Mouse (Mus musculus) granulocyte monocyte progenitor cell, adult 5-6 weeks (primary cell): ENCODE results near the gene Slc25a16. TPM values are rescaled to one million over a fixed set of nuclear protein-coding genes. Genes with fewer than 3 reads are reported as not detected.
A peak's percentile ranks its signal among the peaks of the same experiment; 100 is the strongest.

Source experiments
- ATAC-seq: replicated peaks from 2 replicates; pipeline ENCODE4 v1.8.0; 2016; ENCODE audit warnings: mild to moderate bottlenecking, moderate TSS enrichment, inconsistent platforms; ENCODE audit not compliant: poor library complexity, severe bottlenecking
- total RNA-seq, 2 experiments: library from RNA; stranded (forward) in 1 of 2; stranded (reverse) in 1 of 2; fragments of 200-712, 200-1000 nt in 1 of 2; fragments of >200 nt in 1 of 2; fragmentation: Nextera tagmentation in 1 of 2; gene quantifications; 2 replicates each; pipeline ENCODE4 v1.2.3; 2014 to 2017

Slc25a16 gene
- total RNA-seq (2014; fragmentation: Nextera tagmentation) (15.7 and 24.2 TPM in 2 replicates), total RNA-seq (2017) (17.6 and 19.0 TPM in 2 replicates)

- peak; percentile 96 for ATAC-seq
These were observed at the start of gene Slc25a16 for GRCm38 (mm10) chr10:62919925-62920765. Slc25a16 (plus strand) TSS chr10:62920633.

- ATAC-seq: no peak
These were observed 45.6 kb upstream of the Slc25a16 start for GRCm38 (mm10) chr10:62874828-62875227.

- no peak for ATAC-seq
These were observed 44.9 kb upstream of the Slc25a16 start for GRCm38 (mm10) chr10:62875565-62875964.

GRCm38 (mm10) chr10:62878056-62878455 lies 42.4 kb upstream of the Slc25a16 start:
- no peak for ATAC-seq

GRCm38 (mm10) chr10:62881211-62881610 lies 39.2 kb upstream of the Slc25a16 start:
- ATAC-seq: 0 out of 2 replicates have a peak, but pooled peaks have one; percentile 45

GRCm38 (mm10) chr10:62883933-62884372 lies 36.5 kb upstream of the Slc25a16 start:
- peak; percentile 30 for ATAC-seq

- no peak for ATAC-seq
These were observed 35.9 kb upstream of the Slc25a16 start for GRCm38 (mm10) chr10:62884517-62884916.

- no peak for ATAC-seq
These were observed 35.0 kb upstream of the Slc25a16 start for GRCm38 (mm10) chr10:62885460-62885859.

- peak; percentile 70 for ATAC-seq
These were observed 34.2 kb upstream of the Slc25a16 start for GRCm38 (mm10) chr10:62885969-62886798.

GRCm38 (mm10) chr10:62886799-62887591 lies 33.4 kb upstream of the Slc25a16 start:
- peak; percentile 50 for ATAC-seq

GRCm38 (mm10) chr10:62891025-62891424 lies 29.4 kb upstream of the Slc25a16 start:
- no peak for ATAC-seq

- ATAC-seq: peak; percentile 60; the same call in 1 of the 2 replicates
These were observed 27.7 kb upstream of the Slc25a16 start for GRCm38 (mm10) chr10:62892549-62893232.

- ATAC-seq: no peak
These were observed 27.0 kb upstream of the Slc25a16 start for GRCm38 (mm10) chr10:62893356-62893884.

- ATAC-seq: no peak
These were observed 26.0 kb upstream of the Slc25a16 start for GRCm38 (mm10) chr10:62894447-62894846.

GRCm38 (mm10) chr10:62895386-62895785 lies 25.0 kb upstream of the Slc25a16 start:
- no peak; the same call in 1 of the 2 replicates for ATAC-seq

- ATAC-seq: no peak
These were observed 24.4 kb upstream of the Slc25a16 start for GRCm38 (mm10) chr10:62896035-62896434.

GRCm38 (mm10) chr10:62896774-62897173 lies 23.7 kb upstream of the Slc25a16 start:
- ATAC-seq: no peak

- no peak for ATAC-seq
These were observed 23.0 kb upstream of the Slc25a16 start for GRCm38 (mm10) chr10:62897437-62897836.

- no peak for ATAC-seq
These were observed 22.4 kb upstream of the Slc25a16 start for GRCm38 (mm10) chr10:62898061-62898460.
